Mouse (Mus musculus): ENCODE results near the gene Thop1.

Gene Thop1

GRCm38 (mm10) chr10:81119625-81120024 lies 49.8 kb downstream of the Thop1 start:
- WGBS = 81% methylated on average over 10 of the region's 10 CpGs

GRCm38 (mm10) chr10:81120650-81121049 lies 50.8 kb downstream of the Thop1 start:
- WGBS = 71% methylated on average over 7 of the region's 7 CpGs

- 68% methylated on average over 2 of the region's 2 CpGs for WGBS
These were observed 53.1 kb downstream of the Thop1 start for GRCm38 (mm10) chr10:81122889-81123288.

GRCm38 (mm10) chr10:81123500-81123899 lies 53.7 kb downstream of the Thop1 start:
- WGBS = 61% methylated on average over 11 of the region's 11 CpGs

Data from cerebral cortex, adult 2 months (tissue).